Mouse (Mus musculus) megakaryocyte, embryonic 14.5 days (primary cell): ENCODE measurements at regions not wholly inside any gene's neighbourhood (a gene's known extent, or its start where the extent isn't known, plus 50 kb on each side); places are given as distances from the start of the nearest gene placed in this dataset.

ENCODE experiments used
- FLI1 ChIP-seq: IDR thresholded peaks from 2 replicates; pipeline ENCODE4 v1.6.1; 2012; ENCODE audit warnings: low read length, inconsistent platforms, mixed read lengths
- GATA1 ChIP-seq: IDR thresholded peaks from 3 replicates; pipeline ENCODE4 v1.6.1; 2012; ENCODE audit warnings: mixed read lengths, low read length, inconsistent platforms, borderline replicate concordance

DNA sequence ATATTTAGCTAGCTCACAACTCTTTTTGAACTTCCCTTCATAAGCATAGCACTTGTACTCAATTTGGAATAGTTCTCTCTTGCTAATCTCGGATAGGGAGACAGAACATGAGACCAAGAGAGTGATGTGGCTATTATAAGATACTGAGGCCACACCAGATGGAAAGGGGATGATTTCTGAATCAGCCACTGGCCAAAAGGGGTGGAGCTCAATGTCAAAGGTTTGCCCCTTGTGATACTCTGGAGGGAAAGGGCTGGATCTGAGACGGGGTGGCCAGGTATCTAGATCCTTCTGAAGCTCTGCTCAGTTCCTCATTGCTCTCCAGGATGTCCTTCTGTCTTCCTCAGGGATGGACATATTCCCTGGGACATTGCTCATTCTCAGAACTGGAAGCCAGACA, 277.6 kb downstream of the Ccser2 start:
- TF ChIP-seq GATA1 (no peak), FLI1 (no peak)
